Mouse (Mus musculus) inflammation-experienced regulatory T-cells, adult 6 months (primary cell): ENCODE data around the gene Dixdc1. TPM values are rescaled to one million over a fixed set of nuclear protein-coding genes. Genes with fewer than 3 reads are reported as not detected.
"Not testable (repeated sequence)": the region's sequence is repeated elsewhere in the genome, so short reads cannot be mapped to it uniquely, and the experiment has no call there.

Experiments
- ATAC-seq: one replicate; pipeline ENCODE4 v1.8.0; 2017
- polyA plus RNA-seq, 3 experiments: library from polyadenylated mRNA; unstranded; fragments of 100-300 nt; shearing (Covaris generic); gene quantifications; one replicate each; pipeline ENCODE4 v1.2.1; 2017

Gene Dixdc1
- polyA plus RNA-seq, 3 experiments from 2014 or later: 1.4 to 1.9 TPM; not detected in 1

DNA sequence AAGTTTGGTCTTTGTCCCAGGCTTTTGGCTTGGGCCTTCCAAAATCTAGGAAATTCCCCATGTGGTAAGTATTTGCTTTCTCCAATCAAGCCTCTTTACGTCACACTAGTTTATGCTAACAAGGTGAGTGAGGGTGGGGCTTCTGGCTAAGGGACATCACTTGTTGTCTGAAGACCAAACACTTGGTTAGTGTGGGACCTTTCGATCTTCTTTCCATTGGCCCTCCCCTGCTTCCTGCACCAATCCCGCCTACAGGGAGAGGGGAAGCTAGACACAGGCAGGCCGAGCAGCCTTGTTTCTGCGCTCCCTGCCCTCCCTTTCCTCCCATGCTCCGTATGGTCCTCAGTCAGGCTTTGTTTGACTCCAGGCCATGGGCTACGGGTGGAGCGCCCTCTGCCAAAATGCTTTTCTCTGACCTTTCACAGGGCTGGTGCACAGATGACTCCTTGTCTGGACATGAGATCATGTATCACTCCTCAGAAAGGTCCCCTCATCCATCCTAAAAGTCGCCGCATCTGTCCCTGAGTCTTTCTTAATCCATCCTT, 92.4 kb downstream of the Dixdc1 start:
- ATAC-seq: no peak

DNA sequence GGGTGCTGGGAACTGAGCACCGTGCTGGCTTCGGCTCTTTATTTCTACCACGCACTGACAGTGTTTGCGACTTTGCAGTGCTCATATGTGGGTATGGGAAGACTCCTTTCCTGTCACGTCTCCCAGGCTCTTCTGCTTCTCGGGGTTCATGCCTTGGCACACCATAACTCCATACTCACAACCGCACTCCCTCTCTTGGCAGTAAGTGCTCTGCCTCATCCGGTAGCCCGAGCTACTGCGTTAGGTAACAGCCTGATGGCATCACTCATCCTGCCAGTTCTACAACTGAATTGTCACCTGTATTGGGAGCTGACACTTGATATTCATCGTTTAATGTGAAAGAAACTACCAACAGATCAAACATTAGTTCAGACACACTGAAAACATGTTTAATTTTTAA, 105.0 kb downstream of the Dixdc1 start:
- peak; percentile 54 for ATAC-seq

DNA sequence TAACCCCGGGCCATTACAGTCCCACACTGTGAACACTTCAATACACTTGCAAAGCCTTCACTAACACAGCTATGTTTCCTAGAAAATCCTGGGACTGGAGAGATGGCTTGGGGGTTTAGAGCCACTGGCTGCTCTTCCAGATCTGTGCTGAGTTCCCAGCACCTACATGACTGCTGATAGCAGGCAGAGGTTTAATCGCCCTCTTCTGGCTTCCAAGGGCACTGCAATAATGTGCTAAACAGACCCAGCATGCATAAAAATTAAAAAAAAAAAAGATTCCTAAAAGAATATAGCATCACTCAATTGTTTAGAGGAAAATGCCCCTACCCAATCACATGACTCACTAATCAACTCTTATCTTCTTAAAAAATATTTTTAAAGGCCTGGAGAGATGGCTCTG, 106.3 kb downstream of the Dixdc1 start:
- ATAC-seq: no peak

DNA sequence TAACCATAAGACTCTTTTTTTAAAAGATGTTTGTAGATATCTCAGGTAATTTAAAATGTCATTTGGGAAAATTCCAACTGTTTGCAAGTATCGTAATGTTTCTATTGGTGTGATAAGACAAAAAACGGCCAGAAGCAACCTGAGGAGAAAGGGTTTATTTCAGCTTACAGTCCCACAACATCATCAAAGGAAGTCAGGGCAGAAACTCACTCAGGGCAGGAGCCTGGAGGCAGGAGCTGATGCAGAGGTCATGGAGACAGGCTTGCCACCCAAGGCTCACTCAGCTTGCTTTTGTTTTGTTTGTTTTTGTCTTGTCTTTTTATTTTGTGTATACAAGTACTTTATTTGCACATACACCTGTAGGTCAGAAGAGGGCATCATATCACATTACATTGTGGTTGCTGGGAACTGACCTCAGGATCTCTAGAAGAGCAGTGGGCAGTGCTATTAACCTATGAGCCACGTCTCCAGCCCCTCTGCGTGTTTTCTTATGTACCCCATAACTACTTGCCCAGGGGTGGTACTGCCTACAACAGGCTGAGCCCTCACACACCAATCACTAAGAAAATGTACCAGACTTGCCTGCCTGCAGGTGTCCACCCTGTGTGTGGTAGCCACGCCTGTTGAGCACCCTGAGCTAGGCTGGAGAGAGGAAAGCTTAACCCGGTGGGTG, 107.2 kb downstream of the Dixdc1 start:
- ATAC-seq: no peak

DNA sequence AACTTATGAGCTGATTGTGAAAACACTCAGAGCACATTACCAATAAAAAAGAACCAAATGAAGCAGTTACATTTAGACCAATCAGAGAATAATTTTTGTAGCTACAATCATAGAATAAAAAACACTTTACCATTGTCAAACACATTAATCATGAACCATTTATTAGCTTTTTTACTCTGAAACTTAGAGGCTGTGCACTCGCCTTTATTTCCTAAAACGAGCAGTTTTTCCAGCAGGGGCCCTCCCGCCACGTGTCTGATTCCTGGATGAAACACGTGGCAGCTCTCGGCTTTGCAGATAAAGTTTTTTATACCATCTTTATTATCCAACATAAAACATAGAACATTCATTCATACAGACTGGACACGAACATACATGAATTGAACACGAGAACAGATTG, 108.4 kb downstream of the Dixdc1 start:
- not testable (repeated sequence) for ATAC-seq

DNA sequence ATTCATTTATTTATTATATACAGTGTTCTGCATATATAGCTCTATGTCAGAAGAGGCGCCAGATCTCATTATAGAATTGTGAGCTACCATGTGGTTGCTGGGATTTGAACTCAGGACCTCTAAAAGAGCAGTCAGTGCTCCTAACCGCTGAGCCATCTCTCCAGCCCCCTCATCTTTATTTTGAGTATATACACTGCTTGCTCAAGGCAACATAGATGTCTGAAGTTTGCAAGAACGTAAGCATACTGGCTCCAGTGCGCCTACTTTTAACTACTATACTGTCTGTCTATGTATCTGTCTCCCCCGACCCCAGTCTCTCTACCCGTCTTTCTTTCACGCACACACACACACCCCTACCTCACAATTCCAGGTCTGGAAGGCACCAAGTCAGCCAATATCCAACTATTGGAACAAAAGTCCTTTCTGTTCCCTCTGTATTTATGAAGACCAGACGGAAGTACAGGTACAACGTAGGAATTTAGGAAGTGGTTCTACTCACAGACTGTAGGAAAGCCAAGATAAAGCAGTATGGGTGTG, 121.5 kb downstream of the Dixdc1 start:
- no peak for ATAC-seq

DNA sequence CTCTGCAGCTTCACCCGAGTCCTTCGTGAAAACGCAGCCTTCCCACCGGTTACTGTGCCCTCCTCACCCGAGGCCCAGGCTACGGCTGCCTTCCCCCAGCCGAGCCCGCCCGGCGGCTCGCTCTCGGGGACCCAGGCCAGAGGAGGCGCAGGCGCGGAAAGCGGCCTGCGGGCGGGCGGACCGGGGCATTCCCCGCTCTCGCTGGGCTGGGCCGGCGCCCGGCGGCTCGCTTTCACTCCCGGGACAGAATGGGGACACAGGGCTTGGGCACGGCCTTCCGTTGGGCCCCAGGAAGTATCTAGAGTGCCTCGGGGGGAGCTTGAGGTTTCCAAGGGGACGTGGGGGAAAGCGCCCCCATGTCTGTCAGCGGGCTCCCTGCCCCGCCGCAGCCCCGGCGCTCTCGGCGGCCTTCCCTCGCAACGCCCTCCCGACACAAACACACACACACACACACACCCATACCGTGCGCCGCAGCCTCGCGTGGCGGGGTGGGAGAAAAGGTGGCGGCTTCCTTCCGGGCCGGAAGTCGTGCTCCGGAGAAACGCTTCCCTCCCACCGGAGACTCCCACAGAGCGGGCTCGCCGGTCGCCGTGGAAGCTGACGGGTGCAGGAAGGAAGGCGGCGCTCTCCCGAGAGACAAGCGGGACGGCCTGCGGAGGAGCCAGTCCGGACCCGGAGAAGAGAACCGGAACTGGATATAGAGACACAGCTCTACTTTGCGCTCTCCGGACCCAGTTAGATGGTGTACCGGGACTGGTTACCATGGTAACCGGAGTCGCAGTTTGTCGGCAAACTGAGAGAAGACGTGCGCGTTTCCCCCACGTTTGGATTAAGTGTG, 122.3 kb downstream of the Dixdc1 start, which contains the start of the genes Pih1d2 and Nkapd1:
Gene Pih1d2 (plus strand): TSS at position 556 of the 838 bp plus-strand sequence.
Gene Nkapd1 (minus strand): TSS at position 699 of the 838 bp plus-strand sequence.
- ATAC-seq: peak; percentile 86

DNA sequence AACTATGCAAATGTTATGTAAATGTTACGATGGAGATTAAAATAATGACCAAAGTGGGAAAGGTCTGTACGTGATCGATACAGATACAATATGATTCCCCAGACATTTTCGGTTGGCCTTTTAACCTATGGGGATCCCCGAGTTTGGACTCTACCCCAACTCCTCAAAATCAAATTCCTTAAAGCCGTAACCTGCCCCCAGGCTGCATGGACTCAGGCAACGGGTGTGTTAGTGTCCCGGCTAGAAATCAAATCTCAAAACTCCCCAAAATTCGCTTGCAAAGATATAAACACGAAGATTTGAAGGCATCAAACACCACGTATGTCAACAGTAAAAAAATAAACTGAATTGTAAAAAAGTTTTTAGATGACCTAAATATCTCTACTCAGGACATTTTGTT, 123.2 kb downstream of the Dixdc1 start:
- no peak for ATAC-seq

Other genes with a start within 250 kb of the Dixdc1 start
- gene Plet1, start 245.0 kb downstream of the Dixdc1 start, polyA plus RNA-seq: not detected
- 100 to 1,000 TPM in 2 of 3 experiments, 10 to 100 TPM in 1; 89.4 to 111 (median 104) TPM for gene Pts, start 210.8 kb downstream of the Dixdc1 start, polyA plus RNA-seq
- 1 to 10 TPM; 6.3 to 9.2 (median 8.1) TPM for gene Il18, start 184.7 kb downstream of the Dixdc1 start, polyA plus RNA-seq
- gene Bco2, start 184.3 kb downstream of the Dixdc1 start, polyA plus RNA-seq: 1 to 10 TPM in 1 of 3 experiments, under 1 TPM in 1, not detected in 1; 0.54 to 1.2 TPM
- not detected for gene Tex12, start 178.2 kb downstream of the Dixdc1 start, polyA plus RNA-seq
- 100 to 1,000 TPM; 142 to 204 (median 178) TPM for gene Sdhd, start 135.7 kb downstream of the Dixdc1 start, polyA plus RNA-seq
- gene Timm8b, start 135.6 kb downstream of the Dixdc1 start, polyA plus RNA-seq: 100 to 1,000 TPM in 2 of 3 experiments, 10 to 100 TPM in 1; 91.5 to 123 (median 102) TPM
- under 1 TPM; 0.31 to 0.67 (median 0.58) TPM for gene Pih1d2, start 122.2 kb downstream of the Dixdc1 start, polyA plus RNA-seq
- 10 to 100 TPM; 17.6 to 22.9 (median 21.0) TPM for gene Nkapd1, start 122.1 kb downstream of the Dixdc1 start, polyA plus RNA-seq
- 10 to 100 TPM; 11.5 to 20.4 (median 18.7) TPM for gene Dlat, start 79.7 kb downstream of the Dixdc1 start, polyA plus RNA-seq
- gene 2310030G06Rik, start 7.0 kb upstream of the Dixdc1 start, polyA plus RNA-seq: not detected
- 1 to 10 TPM in 2 of 3 experiments, not detected in 1; 1.7 to 1.9 TPM for gene Cryab, start 11.8 kb upstream of the Dixdc1 start, polyA plus RNA-seq
- gene Hspb2, start 12.8 kb upstream of the Dixdc1 start, polyA plus RNA-seq: not detected
- gene Fdxacb1, start 28.7 kb upstream of the Dixdc1 start, polyA plus RNA-seq: 10 to 100 TPM in 2 of 3 experiments, 1 to 10 TPM in 1; 9.9 to 11.1 (median 10.3) TPM
- gene Alg9, start 35.5 kb upstream of the Dixdc1 start, polyA plus RNA-seq: 1 to 10 TPM; 7.2 to 9.4 (median 8.8) TPM
- 10 to 100 TPM in 2 of 3 experiments, 1 to 10 TPM in 1; 6.9 to 23.3 (median 16.9) TPM for gene 1110032A03Rik, start 36.0 kb upstream of the Dixdc1 start, polyA plus RNA-seq
- gene Ppp2r1b, start 105.8 kb upstream of the Dixdc1 start, polyA plus RNA-seq: 10 to 100 TPM; 57.5 to 62.8 (median 59.3) TPM